Mouse (Mus musculus): ENCODE data around the gene Rin3. TPM values are rescaled to one million over a fixed set of nuclear protein-coding genes. Genes with fewer than 3 reads are reported as not detected.
A peak's percentile ranks its signal among the peaks of the same experiment; 100 is the strongest.

Gene Rin3
- polyA plus RNA-seq, 1 experiment from 2014 or later, result 2.9 TPM

DNA sequence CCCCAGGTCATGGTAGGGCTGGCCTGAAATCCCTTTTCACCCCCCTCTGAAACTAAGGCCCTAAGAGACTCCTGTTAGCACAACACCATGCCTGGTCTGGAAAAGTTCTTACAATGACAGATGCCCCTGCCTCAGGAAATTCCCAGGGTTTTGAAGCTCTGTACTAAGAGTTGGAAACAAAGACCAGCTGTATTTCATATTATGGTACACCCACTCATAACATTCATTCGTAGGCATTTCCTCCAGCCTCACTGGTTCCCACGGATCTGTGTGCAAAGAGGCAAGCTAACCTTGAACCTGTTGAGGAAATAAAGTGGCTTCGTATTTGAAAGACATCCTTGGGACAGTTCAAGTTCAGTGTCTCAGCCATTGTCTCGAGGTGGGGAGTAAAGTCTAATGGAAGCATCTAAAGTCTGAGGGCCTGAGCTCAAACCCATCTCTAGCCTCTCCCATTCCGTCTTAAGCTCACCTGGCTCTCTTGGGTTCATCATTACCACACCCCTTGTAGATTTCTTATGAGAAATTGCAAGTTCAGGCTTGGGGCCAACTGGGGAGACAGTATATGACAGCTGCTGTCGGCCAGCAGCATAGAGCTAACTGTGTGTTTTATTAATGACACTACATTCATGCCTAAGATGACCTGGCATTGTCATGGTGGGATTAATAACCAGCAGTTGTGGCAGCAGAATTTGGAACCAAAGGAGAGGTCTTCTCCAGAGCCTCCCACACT lies 41.5 kb downstream of the Rin3 start:
- ATAC-seq (ENCODE audit: low FRiP score, low TSS enrichment), result no peak
- 51% methylated on average over 6 of the region's 6 CpGs for WGBS
- TF ChIP-seq EP300 (optimal IDR thresholded peaks at IDR 0.05), result no peak
- no peak for TF ChIP-seq CTCF (IDR thresholded peaks at IDR 0.05; ENCODE audit: low read depth)

DNA sequence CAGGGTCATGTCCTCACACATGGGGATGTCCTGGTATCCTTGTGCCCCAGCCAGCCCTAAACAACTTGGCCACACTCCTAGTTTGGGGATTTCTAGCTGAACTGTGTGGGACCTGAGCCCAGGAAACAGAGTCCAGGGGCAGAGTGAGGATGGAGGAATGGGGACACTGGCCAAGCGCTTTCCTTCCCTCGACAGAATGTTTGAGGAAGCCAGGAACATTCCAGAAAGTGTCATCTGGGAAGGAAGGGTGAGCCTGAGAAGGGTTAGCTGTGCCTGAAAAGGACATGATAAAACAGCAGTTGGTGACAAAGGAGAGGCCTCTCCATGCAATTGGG lies 42.0 kb downstream of the Rin3 start:
- TF ChIP-seq EP300 (optimal IDR thresholded peaks at IDR 0.05), result no peak
- no peak for TF ChIP-seq CTCF (IDR thresholded peaks at IDR 0.05; ENCODE audit: low read depth)
- no peak overlapping the region for H3K4me2 ChIP-seq (replicated peaks; ENCODE audit: low read depth)
- no peak overlapping the region for H3K27ac ChIP-seq (replicated peaks)
- H3K36me3 ChIP-seq (ENCODE audit: control insufficient read depth, insufficient read depth, low read length), result no peaks in the 10 kb centered on the region; the same call in 1 of the 2 replicates
- WGBS, result 50% methylated on average over 2 of the region's 2 CpGs
- no peak for ATAC-seq (ENCODE audit: low FRiP score, low TSS enrichment)
- no peaks in the 10 kb centered on the region for H3K9me3 ChIP-seq (ENCODE audit: control insufficient read depth, low read length)
- H3K27me3 ChIP-seq (ENCODE audit: control insufficient read depth, insufficient read depth, low read length), result no peaks in the 10 kb centered on the region
- H3K4me3 ChIP-seq (ENCODE audit: low read depth, low read length), result no peak overlapping the region
- H3K9ac ChIP-seq (ENCODE audit: low read length), result no peak overlapping the region
- no peak for DNase-seq (ENCODE audit: low spot score)
- H3K4me1 ChIP-seq (replicated peaks; ENCODE audit: control insufficient read depth, insufficient read depth), result no peaks in the 10 kb centered on the region

More for the DNA sequence above, 41.5 kb downstream of the Rin3 start:
- no peak overlapping the region for H3K4me2 ChIP-seq (replicated peaks; ENCODE audit: low read depth)
- no peaks in the 10 kb centered on the region for H3K4me1 ChIP-seq (replicated peaks; ENCODE audit: control insufficient read depth, insufficient read depth)
- no peak for DNase-seq (ENCODE audit: low spot score)
- no peak overlapping the region for H3K4me3 ChIP-seq (ENCODE audit: low read depth, low read length)
- no peaks in the 10 kb centered on the region for H3K9me3 ChIP-seq (ENCODE audit: control insufficient read depth, low read length)
- no peaks in the 10 kb centered on the region for H3K27me3 ChIP-seq (ENCODE audit: control insufficient read depth, insufficient read depth, low read length)
- no peaks in the 10 kb centered on the region; the same call in 1 of the 2 replicates for H3K36me3 ChIP-seq (ENCODE audit: control insufficient read depth, insufficient read depth, low read length)
- no peak overlapping the region for H3K9ac ChIP-seq (ENCODE audit: low read length)
- H3K27ac ChIP-seq (replicated peaks), result peak overlapping the region; percentile 61; the same call in 1 of the 2 replicates

DNA sequence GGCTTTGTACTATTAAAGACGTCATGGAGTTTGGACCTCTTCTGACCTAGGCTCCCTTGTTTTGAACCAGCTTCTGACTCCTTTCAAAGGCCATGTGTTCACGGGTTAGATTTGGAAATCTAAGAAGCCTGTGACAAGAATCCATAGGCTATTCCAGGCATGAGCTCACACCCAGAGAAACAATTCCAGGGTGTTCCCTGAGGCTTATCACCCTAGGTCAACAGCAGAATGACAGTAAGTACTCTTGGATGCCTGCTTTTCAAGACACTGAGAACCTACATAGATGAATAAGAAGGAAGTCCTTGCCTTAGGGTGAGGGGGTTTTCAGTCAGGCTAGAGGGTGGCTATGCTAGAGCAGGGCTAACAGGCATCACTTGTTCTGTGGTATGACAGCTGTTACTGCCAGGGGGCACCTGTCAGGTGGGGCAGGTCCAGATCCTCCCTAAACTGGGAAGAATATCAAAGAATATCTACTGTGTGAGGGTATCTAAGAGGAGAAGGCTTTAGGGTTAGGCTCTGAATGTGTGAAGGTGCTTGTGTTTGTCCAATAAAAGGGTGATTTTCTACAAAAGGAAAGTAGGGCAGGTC lies 44.0 kb downstream of the Rin3 start:
- Histone ChIP-seq H3K9ac (ENCODE audit: low read length) (no peak overlapping the region), H3K36me3 (ENCODE audit: control insufficient read depth, insufficient read depth, low read length) (no peaks in the 10 kb centered on the region; the same call in 1 of the 2 replicates), H3K27ac (replicated peaks) (no peak overlapping the region), H3K9me3 (ENCODE audit: control insufficient read depth, low read length) (no peaks in the 10 kb centered on the region), H3K27me3 (ENCODE audit: control insufficient read depth, insufficient read depth, low read length) (no peaks in the 10 kb centered on the region), H3K4me2 (replicated peaks; ENCODE audit: low read depth) (no peak overlapping the region), H3K4me3 (ENCODE audit: low read depth, low read length) (no peak overlapping the region), H3K4me1 (replicated peaks; ENCODE audit: control insufficient read depth, insufficient read depth) (no peaks in the 10 kb centered on the region)
- TF ChIP-seq CTCF (IDR thresholded peaks at IDR 0.05; ENCODE audit: low read depth), result no peak
- no peak for TF ChIP-seq EP300 (optimal IDR thresholded peaks at IDR 0.05)
- DNase-seq (ENCODE audit: low spot score) (no peak), ATAC-seq (ENCODE audit: low FRiP score, low TSS enrichment) (no peak)
- 70% methylated on average over 2 of the region's 2 CpGs for WGBS

DNA sequence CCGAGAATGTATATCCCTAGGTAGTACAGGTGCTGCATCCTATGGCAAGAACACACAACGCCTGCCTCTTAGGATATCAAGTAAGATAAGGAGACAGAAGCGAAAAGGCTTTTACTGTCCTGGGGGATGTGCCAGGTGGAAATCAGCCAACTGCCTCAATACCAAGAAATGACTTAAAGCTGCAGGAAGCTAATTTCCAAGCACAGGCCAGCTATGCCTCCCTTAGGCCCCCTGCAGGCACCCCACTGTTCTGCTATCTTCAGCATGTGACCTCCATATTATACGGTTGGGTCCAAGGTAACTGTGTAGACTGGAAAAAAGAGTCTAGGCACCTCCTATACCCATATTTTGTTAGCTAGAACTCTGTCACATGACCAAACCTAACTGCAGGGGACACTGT lies 44.7 kb downstream of the Rin3 start:
- Histone ChIP-seq H3K27ac (replicated peaks) (no peak overlapping the region), H3K27me3 (ENCODE audit: control insufficient read depth, insufficient read depth, low read length) (no peaks in the 10 kb centered on the region), H3K36me3 (ENCODE audit: control insufficient read depth, insufficient read depth, low read length) (no peaks in the 10 kb centered on the region; the same call in 1 of the 2 replicates), H3K9me3 (ENCODE audit: control insufficient read depth, low read length) (no peaks in the 10 kb centered on the region), H3K4me2 (replicated peaks; ENCODE audit: low read depth) (no peak overlapping the region), H3K4me3 (ENCODE audit: low read depth, low read length) (no peak overlapping the region), H3K4me1 (replicated peaks; ENCODE audit: control insufficient read depth, insufficient read depth) (no peaks in the 10 kb centered on the region), H3K9ac (ENCODE audit: low read length) (no peak overlapping the region)
- TF ChIP-seq CTCF (IDR thresholded peaks at IDR 0.05; ENCODE audit: low read depth), result peak; percentile 45
- no peak for TF ChIP-seq EP300 (optimal IDR thresholded peaks at IDR 0.05)
- DNase-seq (ENCODE audit: low spot score) (no peak), ATAC-seq (ENCODE audit: low FRiP score, low TSS enrichment) (no peak)
- 61% methylated on average over 4 of the region's 4 CpGs for WGBS

DNA sequence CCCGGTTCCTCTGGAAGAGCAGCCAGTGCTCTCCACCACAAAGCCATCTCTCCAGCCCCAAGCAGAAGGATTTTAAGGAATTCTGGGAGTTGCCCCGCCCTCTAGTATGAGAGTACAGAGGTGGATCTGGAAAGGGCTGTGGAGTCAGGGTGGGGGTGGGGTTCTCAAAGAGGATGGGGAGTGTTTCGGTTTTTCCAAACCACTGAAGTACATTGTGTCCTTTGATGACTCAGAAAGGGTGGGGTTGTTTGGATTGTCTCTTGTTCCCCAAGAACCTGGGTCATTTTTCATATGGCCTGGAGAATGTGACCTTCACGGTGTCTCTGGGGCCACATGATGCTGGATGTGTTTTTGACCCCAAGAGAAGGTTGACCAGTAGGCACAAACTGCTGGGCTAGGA lies 45.2 kb downstream of the Rin3 start:
- no peak for TF ChIP-seq EP300 (optimal IDR thresholded peaks at IDR 0.05)
- no peak for TF ChIP-seq CTCF (IDR thresholded peaks at IDR 0.05; ENCODE audit: low read depth)
- Histone ChIP-seq H3K4me1 (replicated peaks; ENCODE audit: control insufficient read depth, insufficient read depth) (no peaks in the 10 kb centered on the region), H3K27me3 (ENCODE audit: control insufficient read depth, insufficient read depth, low read length) (no peaks in the 10 kb centered on the region), H3K4me3 (ENCODE audit: low read depth, low read length) (no peak overlapping the region), H3K4me2 (replicated peaks; ENCODE audit: low read depth) (no peak overlapping the region), H3K9me3 (ENCODE audit: control insufficient read depth, low read length) (no peaks in the 10 kb centered on the region), H3K9ac (ENCODE audit: low read length) (no peak overlapping the region), H3K36me3 (ENCODE audit: control insufficient read depth, insufficient read depth, low read length) (no peaks in the 10 kb centered on the region; the same call in 1 of the 2 replicates), H3K27ac (replicated peaks) (no peak overlapping the region)
- WGBS, result 79% methylated on average over 4 of the region's 4 CpGs
- no peak for ATAC-seq (ENCODE audit: low FRiP score, low TSS enrichment)
- no peak for DNase-seq (ENCODE audit: low spot score)

DNA sequence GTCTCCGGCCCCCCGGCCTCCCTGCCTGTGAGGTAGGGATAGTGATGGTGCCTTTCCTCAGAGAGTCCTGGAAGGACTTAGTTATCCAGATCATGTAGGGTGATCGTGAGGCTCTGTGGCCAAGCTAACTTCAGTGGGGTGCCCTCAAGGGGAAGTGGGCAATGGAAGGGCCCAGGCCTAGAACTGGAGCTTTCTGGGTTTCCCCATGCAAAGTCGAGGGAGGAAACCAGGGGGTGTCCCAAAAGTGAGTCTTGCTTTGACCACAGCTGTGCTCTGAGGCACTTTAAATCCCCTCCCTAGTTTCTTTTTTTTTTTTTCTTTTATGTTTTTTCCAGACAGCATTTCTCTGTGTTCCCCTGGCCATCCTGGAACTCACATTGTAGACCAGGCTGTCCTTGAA lies 47.3 kb downstream of the Rin3 start:
- H3K9ac ChIP-seq (ENCODE audit: low read length), result no peak overlapping the region
- DNase-seq (ENCODE audit: low spot score) (no peak), ATAC-seq (ENCODE audit: low FRiP score, low TSS enrichment) (no peak)
- no peaks in the 10 kb centered on the region for H3K4me1 ChIP-seq (replicated peaks; ENCODE audit: control insufficient read depth, insufficient read depth)
- no peaks in the 10 kb centered on the region; the same call in 1 of the 2 replicates for H3K36me3 ChIP-seq (ENCODE audit: control insufficient read depth, insufficient read depth, low read length)
- TF ChIP-seq EP300 (optimal IDR thresholded peaks at IDR 0.05), result no peak
- 87% methylated on average over 4 of the region's 4 CpGs for WGBS
- no peaks in the 10 kb centered on the region for H3K9me3 ChIP-seq (ENCODE audit: control insufficient read depth, low read length)
- no peak overlapping the region for H3K27ac ChIP-seq (replicated peaks)
- H3K4me3 ChIP-seq (ENCODE audit: low read depth, low read length), result no peak overlapping the region
- no peaks in the 10 kb centered on the region for H3K27me3 ChIP-seq (ENCODE audit: control insufficient read depth, insufficient read depth, low read length)
- H3K4me2 ChIP-seq (replicated peaks; ENCODE audit: low read depth), result no peak overlapping the region
